Mouse (Mus musculus): ENCODE measurements around the gene Slc3a2. TPM values are rescaled to one million over a fixed set of nuclear protein-coding genes. Genes with fewer than 3 reads are reported as not detected.

Gene Slc3a2
- total RNA-seq (2023), result 100 to 1,000 TPM; 121 to 124 TPM

DNA sequence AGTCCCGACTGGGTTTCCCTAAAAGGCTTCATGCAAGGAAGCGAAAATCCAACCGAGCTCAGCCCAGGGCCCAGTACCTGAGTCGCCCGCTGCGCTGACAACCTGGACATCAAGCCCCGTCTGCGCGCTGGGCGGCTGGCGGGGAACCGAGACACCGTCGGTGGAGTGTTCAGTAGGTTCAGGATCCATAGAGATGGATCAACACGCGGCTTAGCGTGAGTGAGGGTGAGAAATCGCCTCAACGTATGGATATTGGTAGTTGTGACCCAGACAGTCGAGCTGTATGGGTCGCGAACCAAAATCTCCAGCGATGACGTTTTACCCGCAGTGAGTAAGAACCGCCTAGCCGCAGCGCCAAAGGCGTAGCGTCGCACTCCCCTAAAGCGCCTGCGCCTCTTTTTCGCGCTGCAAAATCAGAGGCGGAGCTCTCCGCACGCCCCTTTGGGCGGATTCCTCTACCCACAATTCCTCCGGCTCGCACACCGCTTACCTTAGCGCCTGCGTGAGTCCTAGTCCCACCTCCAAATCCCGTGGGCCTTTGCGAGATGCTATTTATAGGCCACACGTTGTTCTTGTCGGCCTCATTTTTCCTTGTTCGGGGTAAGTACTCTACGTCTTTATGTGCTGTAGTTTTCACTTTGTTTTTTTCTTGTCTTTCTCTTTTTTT, at the start of gene Slc3a2:
Slc3a2 (minus strand) TSS at position 463 of the 667 bp plus-strand sequence.

DNA sequence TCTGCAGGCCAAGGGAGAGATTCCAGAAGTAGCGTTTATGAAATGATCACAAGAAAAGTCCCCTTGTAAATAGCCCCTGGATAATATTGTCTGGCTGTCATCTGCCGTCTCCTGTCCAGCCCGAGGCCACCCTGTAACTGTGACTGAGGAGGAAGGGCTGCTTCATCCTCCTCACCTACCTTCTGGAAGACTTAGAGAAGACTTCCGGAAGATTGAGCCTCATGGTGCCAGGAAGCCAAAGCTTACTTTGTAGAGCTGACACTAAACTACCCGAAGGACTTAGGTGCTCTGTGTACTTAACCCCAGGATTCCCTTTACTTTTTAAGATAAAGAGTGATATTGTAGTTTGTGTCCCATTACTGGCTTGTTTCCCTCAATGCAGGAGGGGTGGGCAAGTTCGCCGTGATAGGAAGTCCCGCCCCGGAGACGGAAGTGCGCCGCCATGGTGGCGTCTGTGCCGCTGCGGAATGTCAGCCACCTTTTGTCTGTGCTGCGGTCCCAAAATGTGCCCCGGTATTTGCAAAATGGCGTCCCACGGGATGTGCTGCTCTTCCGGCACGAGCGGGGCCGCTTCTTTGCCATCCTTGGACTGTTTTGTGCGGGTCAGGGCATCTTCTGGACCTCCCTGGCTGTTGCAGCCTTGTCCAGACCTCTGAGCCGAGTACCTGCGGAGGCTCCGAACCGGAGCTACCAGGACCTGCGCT, 47.5 kb upstream of the Slc3a2 start, which contains the start of gene Tmem223:
Tmem223 (plus strand) TSS at position 430 of the 704 bp plus-strand sequence.

DNA sequence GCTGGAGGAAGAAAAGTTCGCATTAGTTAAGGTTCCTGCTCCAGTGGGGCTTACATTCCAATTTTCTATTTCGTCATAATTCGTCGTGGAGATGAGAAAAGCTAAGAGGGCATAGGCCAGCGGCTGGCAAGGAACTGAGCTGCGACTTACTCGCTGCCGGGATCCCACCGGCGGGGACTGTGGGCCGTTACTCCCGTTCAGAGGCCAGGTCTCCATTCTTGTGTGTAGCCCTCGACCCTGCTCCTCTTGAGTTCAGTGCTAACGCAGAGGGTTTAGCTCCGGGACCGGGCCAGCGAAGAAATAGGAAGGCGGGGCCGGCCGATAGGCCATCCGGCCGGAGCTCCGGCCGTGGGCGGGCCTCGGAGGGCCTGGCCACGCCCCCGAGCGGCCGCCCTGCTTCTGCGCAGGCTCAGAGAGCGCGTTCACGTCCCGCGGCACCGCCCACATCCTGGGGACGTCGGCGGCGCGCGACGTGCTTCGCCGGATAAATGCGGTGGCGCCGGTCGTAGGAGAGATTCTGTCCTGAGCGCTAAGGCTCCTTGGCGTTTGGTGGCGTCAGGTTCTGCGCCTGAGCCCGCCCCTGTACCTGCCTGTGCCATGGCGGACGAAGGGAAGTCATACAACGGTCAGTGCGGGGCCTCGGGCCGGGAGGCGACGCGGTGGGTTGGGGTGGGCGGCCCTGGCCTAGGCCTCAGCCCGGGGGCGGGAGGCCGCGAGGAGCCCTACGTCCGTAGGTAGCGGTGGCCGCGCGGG, 33.6 kb upstream of the Slc3a2 start, which contains the start of gene Nxf1:
Nxf1 (plus strand) TSS at position 439 of the 753 bp plus-strand sequence.

DNA sequence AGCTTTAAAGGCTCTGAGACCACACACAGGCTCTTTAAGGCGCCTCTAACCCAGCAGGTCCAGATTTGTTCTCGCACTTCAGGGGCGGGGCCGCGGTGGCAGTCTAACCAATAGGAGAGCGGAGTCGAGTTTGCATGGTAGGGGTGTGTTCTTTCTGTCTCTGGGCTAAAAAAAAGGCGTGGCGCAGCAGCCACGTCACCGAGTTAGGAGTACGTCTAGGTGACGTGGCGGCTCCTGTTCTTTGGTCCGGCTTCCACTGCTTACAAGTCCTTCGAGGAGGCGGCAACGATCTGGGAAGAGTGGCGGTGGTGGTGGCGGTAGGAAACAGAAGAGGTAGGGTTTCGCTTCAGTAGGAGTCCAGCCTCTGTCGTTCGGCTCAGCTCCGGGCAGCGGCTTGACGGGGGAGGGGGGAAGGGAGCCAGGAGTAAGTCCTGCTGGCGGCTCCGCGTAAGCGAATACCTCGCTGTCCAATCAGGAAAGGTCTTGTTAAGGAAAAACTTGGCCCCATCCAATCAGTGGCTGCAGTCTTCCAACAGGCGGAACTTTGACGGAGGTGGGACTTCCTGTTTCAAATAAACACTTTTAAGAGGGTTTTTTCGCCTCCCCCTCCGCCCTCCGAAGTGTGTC, 18.2 kb upstream of the Slc3a2 start, which contains the start of gene Stx5a:
Stx5a (plus strand) TSS at position 171 of the 627 bp plus-strand sequence.

DNA sequence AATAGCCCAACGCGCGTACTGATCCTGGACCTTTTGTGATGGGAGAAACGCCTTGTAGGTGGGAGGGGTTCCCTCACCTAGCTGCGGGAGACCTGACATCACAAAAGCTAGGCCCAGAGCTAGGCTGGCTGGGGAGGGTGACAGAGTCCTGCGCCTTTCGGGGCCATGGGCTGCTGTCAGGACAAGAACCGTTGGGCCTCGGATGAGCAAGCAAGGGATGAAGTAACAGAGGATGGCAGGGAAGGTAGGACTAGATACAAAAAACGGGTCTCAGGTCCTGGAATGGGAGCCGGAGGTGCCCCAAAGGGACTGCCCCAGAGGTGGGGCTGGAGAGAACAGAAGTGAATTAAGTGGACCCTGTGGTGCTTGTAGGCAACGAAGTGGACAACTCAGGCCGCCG, 17.4 kb upstream of the Slc3a2 start, which contains the start of gene 1700092M07Rik:
1700092M07Rik (plus strand) TSS at position 116 of the 400 bp plus-strand sequence.

DNA sequence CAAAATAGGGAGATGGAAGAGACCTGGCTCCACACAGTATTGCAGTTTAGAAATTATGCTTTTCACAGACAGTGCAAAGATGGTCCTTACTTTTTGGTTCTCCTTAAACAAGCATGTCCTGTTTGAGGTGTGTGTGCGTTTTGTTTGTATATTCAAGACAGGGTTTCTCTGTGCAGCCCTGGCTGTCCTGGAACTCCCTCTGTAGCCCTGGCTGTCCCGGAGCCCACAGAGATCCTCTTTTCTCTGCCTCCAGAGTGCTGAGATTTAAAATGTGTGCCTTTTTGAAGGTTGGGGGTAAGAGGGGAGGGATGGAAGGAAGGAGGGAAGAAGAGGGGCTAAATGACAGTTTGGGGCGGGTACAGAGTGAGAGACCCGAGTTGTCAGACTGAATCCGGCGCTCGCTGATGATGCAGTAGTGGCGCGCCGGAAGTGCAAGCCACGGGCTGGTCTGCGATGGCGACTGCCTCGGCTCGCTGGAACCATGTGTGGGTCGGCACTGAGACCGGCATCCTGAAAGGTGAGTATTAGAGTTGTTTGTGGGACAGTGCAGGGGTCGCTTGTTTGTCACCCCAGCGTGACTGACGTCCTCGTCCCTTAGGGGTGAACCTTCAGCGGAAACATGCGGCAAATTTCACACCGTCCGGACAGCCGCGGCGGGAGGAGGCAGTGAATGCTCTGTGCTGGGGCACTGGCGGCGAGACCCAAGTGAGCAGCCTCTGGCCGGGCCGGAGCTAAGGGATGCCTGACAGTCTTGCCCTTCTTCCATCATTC, 12.4 kb upstream of the Slc3a2 start, which contains the start of gene Wdr74:
Wdr74 (plus strand) TSS at position 439 of the 771 bp plus-strand sequence.

DNA sequence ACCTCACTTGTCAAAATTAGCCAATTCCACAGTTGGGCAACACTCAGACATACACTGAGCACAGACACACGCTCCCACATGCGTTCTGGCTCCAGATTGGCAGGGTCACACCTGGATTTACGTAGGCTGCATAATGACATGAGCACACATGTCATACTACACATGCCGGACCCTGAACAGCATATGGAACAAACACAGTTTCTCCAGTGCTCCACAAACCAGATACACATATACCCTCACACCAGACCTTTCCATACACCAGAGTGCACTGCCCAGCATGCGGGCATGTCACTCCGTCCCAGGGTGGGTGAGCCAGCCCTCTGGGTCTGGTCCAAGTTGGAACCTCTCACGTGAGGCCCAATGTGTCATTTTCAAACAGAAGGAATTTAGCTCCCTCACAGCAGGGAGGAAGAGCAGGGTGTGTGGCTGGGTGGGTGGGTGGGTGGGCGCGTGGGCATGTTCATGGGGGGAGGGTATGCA, 59.8 kb downstream of the Slc3a2 start, which contains the start of gene Chrm1:
Chrm1 (plus strand) TSS at position 430 of the 480 bp plus-strand sequence.

Other genes with a start within 250 kb of the Slc3a2 start
- not detected for gene Slc22a8, start 132.1 kb downstream of the Slc3a2 start, total RNA-seq (2023)
- not detected for gene Slc22a6, start 105.3 kb downstream of the Slc3a2 start, total RNA-seq (2023)
- under 1 TPM; 0.22 to 0.57 TPM for gene Chrm1, start 59.6 kb downstream of the Slc3a2 start, total RNA-seq (2023)
- 10 to 100 TPM; 20.6 to 29.3 TPM for gene Wdr74, start 12.5 kb upstream of the Slc3a2 start, total RNA-seq (2023)
- 1 to 10 TPM in 1 of 2 experiments, not detected in 1; 2.8 TPM for gene 1700092M07Rik, start 17.3 kb upstream of the Slc3a2 start, total RNA-seq (2023)
- 100 to 1,000 TPM; 125 to 152 TPM for gene Stx5a, start 18.0 kb upstream of the Slc3a2 start, total RNA-seq (2023)
- gene Nxf1, start 33.7 kb upstream of the Slc3a2 start, total RNA-seq (2023), result 100 to 1,000 TPM; 133 to 147 TPM
- 10 to 100 TPM; 20.5 to 24.1 TPM for gene Tmem223, start 47.6 kb upstream of the Slc3a2 start, total RNA-seq (2023)
- 10 to 100 TPM; 75.5 to 83.0 TPM for gene Tmem179b, start 51.1 kb upstream of the Slc3a2 start, total RNA-seq (2023)
- gene Taf6l, start 63.0 kb upstream of the Slc3a2 start, total RNA-seq (2023), result 10 to 100 TPM; 11.3 to 11.5 TPM
- gene Polr2g, start 75.2 kb upstream of the Slc3a2 start, total RNA-seq (2023), result 10 to 100 TPM; 45.1 to 45.9 TPM
- under 1 TPM; 0.79 to 0.98 TPM for gene Zbtb3, start 79.2 kb upstream of the Slc3a2 start, total RNA-seq (2023)
- gene Ttc9c, start 96.0 kb upstream of the Slc3a2 start, total RNA-seq (2023), result 10 to 100 TPM; 20.3 to 24.7 TPM
- gene Hnrnpul2, start 96.6 kb upstream of the Slc3a2 start, total RNA-seq (2023), result 10 to 100 TPM; 89.7 to 97.5 TPM
- 1 to 10 TPM; 3.5 to 7.8 TPM for gene AC129217.1, start 106.4 kb upstream of the Slc3a2 start, total RNA-seq (2023)
- 10 to 100 TPM; 55.1 to 64.1 TPM for gene Bscl2, start 114.1 kb upstream of the Slc3a2 start, total RNA-seq (2023)
- not detected for gene Gng3, start 115.8 kb upstream of the Slc3a2 start, total RNA-seq (2023)
- under 1 TPM; 0.20 to 0.36 TPM for gene Lrrn4cl, start 127.4 kb upstream of the Slc3a2 start, total RNA-seq (2023)
- 10 to 100 TPM; 92.5 to 99.0 TPM for gene Ubxn1, start 148.1 kb upstream of the Slc3a2 start, total RNA-seq (2023)
- gene Uqcc3, start 157.6 kb upstream of the Slc3a2 start, total RNA-seq (2023), result 10 to 100 TPM; 19.7 to 21.0 TPM
- gene Lbhd1, start 160.4 kb upstream of the Slc3a2 start, total RNA-seq (2023), result 10 to 100 TPM in 1 of 2 experiments, 1 to 10 TPM in 1; 9.9 to 17.6 TPM
- not detected for gene Gm49403, start 160.6 kb upstream of the Slc3a2 start, total RNA-seq (2023)
- gene 1810009A15Rik, start 165.5 kb upstream of the Slc3a2 start, total RNA-seq (2023), result 10 to 100 TPM; 20.5 to 27.8 TPM
- gene Gm49416, start 165.6 kb upstream of the Slc3a2 start, total RNA-seq (2023), result 1 to 10 TPM; 6.1 to 8.2 TPM
- gene Ints5, start 169.6 kb upstream of the Slc3a2 start, total RNA-seq (2023), result 10 to 100 TPM; 13.2 to 14.3 TPM
- 10 to 100 TPM; 79.7 to 91.5 TPM for gene Ganab, start 174.7 kb upstream of the Slc3a2 start, total RNA-seq (2023)
- gene B3gat3, start 197.0 kb upstream of the Slc3a2 start, total RNA-seq (2023), result 10 to 100 TPM; 39.9 to 45.3 TPM
- gene Rom1, start 206.0 kb upstream of the Slc3a2 start, total RNA-seq (2023), result 1 to 10 TPM; 1.3 to 2.3 TPM
- 10 to 100 TPM; 48.3 to 52.7 TPM for gene Eml3, start 206.2 kb upstream of the Slc3a2 start, total RNA-seq (2023)
- gene Mta2, start 218.5 kb upstream of the Slc3a2 start, total RNA-seq (2023), result 100 to 1,000 TPM; 103 to 115 TPM
- gene Tut1, start 230.5 kb upstream of the Slc3a2 start, total RNA-seq (2023), result 1 to 10 TPM; 6.4 to 9.1 TPM
- gene Eef1g, start 243.7 kb upstream of the Slc3a2 start, total RNA-seq (2023), result 100 to 1,000 TPM; 127 to 130 TPM

Measured in neutrophil, adult 59 days (primary cell).